Mouse (Mus musculus) cerebellum, adult 2 months (tissue): Measurements from ENCODE around the gene Pld3.

Source experiments
- CTCF ChIP-seq: fragments of 200-500 bp; IDR thresholded peaks from 2 replicates; pipeline ENCODE4 v1.5.1; 2011; ENCODE audit warnings: low read depth, mild to moderate bottlenecking, control low read depth, low read length, moderate library complexity, borderline replicate concordance; ENCODE audit not compliant: insufficient read depth
- POLR2A ChIP-seq: fragments of 200-500 bp; IDR thresholded peaks from 2 replicates; pipeline ENCODE4 v1.6.1; 2011; ENCODE audit warnings: low read length, control low read depth, borderline replicate concordance; ENCODE audit not compliant: insufficient read depth

- no peak for TF ChIP-seq CTCF
- TF ChIP-seq POLR2A, result no peak
Observed at GRCm38 (mm10) chr7:27493450-27493849, 59.6 kb downstream of the Pld3 start.
